Mouse (Mus musculus): ENCODE measurements around the gene Slc2a5.

The Slc2a5 gene

DNA sequence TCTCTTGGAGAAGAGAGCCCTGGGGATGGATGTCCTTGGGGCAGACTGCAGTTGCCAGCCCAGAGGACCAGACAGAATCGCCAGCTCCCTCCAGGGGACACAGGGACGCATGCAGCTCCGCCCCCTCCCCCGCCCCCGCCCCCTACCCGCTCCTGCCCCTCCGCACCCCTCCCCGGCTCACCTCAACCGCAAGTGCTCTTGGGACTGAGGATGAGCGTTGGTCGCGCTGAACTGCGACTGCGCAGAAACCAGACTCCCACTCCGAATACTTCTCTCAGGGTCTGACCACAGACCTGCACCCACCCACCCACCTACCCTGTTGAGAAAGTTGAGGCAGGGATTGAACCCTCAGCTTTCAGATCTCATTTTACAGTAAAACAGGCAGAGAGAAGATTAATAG lies at the start of gene Slc2a5:
TSS of gene Slc2a5 (plus strand) at position 229 of the 400 bp plus-strand sequence.
- no peak for DNase-seq (ENCODE audit: inconsistent age in 2 of 2, low spot score in 1 of 2)

- no peak for DNase-seq (ENCODE audit: inconsistent age in 2 of 2, low spot score in 1 of 2)
These were observed 48.9 kb upstream of the Slc2a5 start for GRCm38 (mm10) chr4:150070136-150070535.

GRCm38 (mm10) chr4:150072416-150073101 lies 46.5 kb upstream of the Slc2a5 start:
- DNase-seq (ENCODE audit: inconsistent age in 2 of 2, low spot score in 1 of 2) = no peak

GRCm38 (mm10) chr4:150073102-150073473 lies 46.0 kb upstream of the Slc2a5 start:
- DNase-seq (ENCODE audit: inconsistent age in 2 of 2, low spot score in 1 of 2) = peak; percentile 52 to 73

DNA sequence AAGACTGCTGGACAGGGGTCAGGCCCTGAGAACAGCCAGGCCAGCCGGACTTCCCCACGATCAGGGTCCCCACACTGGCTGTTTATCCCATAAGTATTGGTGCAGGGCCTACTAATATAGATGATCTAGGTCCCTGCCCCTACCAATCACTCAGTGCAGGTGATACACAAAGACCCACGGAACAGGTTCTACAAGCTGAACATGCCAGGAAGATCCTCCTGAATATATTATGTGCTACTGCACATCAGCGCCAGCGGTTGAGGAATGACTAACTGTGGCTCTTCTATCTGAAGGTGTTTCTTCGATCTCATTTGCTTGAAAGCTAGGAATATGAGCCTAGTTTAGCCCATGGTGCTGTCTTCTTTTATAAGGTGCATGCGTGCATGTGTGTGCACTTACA lies 43.7 kb upstream of the Slc2a5 start:
- no peak for DNase-seq (ENCODE audit: inconsistent age in 2 of 2, low spot score in 1 of 2)

DNA sequence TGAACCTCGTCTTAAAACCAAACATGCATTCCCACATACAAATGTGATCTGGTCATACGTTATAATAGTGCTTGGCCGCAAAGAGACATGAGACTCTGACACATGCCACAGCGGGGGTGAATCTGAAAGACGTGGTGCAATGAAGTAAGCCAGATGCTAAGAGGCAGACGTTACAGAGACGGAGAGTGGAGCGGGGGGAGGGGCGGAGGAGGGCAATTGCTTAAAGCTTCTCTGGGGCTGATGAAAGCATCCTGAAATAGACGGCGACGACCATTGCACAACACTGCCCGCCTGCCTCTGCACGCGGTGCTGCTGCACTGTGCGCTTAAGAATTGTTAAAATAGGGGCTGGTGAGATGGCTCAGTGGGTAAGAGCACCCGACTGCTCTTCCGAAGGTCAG lies 42.9 kb upstream of the Slc2a5 start:
- no peak for DNase-seq (ENCODE audit: inconsistent age in 2 of 2, low spot score in 1 of 2)

GRCm38 (mm10) chr4:150078646-150079045 lies 40.4 kb upstream of the Slc2a5 start:
- DNase-seq (ENCODE audit: inconsistent age in 2 of 2, low spot score in 1 of 2) = no peak

DNA sequence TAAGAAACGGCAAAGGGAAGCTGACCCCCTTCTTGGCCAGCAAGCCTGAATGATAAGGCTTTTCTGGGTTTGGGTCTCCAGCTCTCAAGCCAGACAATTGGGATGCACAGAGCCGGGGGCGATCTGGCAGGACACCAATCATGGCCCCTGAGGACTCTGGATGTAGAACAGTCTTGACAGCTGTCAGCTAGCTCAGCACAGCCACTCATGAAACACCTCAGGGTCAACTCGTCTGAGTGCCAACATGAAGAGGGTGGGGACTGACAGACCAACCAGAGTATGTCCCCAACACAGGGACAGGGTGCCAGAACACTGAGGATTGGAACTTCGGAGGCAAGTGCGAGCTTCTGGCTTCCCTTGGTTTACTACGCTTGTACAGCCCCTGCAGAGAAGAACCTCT lies 39.8 kb upstream of the Slc2a5 start:
- DNase-seq (ENCODE audit: inconsistent age in 2 of 2, low spot score in 1 of 2) = no peak

- no peak for DNase-seq (ENCODE audit: inconsistent age in 2 of 2, low spot score in 1 of 2)
These were observed 38.6 kb upstream of the Slc2a5 start for GRCm38 (mm10) chr4:150080330-150080967.

DNA sequence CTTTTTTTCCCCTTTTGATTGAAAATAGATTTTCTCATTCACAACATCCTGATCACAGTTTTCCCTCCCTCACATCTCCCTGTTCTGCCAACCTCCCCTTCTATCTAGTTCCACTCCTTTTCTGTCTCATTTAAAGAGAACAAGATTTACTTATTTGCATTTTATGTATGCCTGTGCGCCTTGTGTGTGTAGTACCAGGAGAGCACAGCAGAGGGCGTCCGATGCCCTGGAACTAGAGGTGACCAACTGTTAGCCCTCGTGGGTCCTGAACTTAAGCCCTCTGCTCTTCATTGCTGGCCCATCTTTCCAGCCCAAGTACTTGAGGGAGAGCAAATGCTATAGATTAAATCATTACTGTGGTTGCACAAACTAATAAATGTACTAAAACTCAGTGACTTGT lies 33.7 kb upstream of the Slc2a5 start:
- no peak for DNase-seq (ENCODE audit: inconsistent age in 2 of 2, low spot score in 1 of 2)

- DNase-seq (ENCODE audit: inconsistent age in 2 of 2, low spot score in 1 of 2) = no peak
These were observed 32.3 kb upstream of the Slc2a5 start for GRCm38 (mm10) chr4:150086841-150087160.

- DNase-seq (ENCODE audit: inconsistent age in 2 of 2, low spot score in 1 of 2) = peak; percentile 96 to 99
These were observed 31.8 kb upstream of the Slc2a5 start, which contains the start of gene Gpr157 for GRCm38 (mm10) chr4:150087161-150087889. Gpr157 (plus strand) TSS chr4:150087365.

- no peak for DNase-seq (ENCODE audit: inconsistent age in 2 of 2, low spot score in 1 of 2)
These were observed 31.1 kb upstream of the Slc2a5 start for GRCm38 (mm10) chr4:150087890-150088530.

- peak; percentile 26 to 44 for DNase-seq (ENCODE audit: inconsistent age in 2 of 2, low spot score in 1 of 2)
These were observed 30.0 kb upstream of the Slc2a5 start for GRCm38 (mm10) chr4:150089121-150089520.

- DNase-seq (ENCODE audit: inconsistent age in 2 of 2, low spot score in 1 of 2) = peak; percentile 40 to 72
These were observed 27.0 kb upstream of the Slc2a5 start for GRCm38 (mm10) chr4:150091887-150092582.

DNA sequence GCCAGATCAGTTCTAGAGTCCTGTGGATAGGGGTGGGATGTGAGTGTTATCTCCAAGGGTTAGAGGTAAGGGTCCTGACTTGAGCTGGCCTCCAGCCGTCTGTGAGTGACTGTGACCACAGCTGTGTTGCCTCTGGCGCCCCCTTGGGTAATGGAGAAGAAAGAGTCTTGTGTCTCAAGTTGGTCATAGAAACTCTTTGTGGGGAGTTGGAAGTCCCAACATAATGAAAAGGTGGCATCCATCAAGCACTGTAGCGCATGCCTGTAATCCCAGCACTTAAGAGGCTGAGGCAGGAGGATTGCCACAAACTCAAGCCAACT lies 26.5 kb upstream of the Slc2a5 start:
- peak in 1 of 2 experiments; percentile 38 for DNase-seq (ENCODE audit: inconsistent age in 2 of 2, low spot score in 1 of 2)

DNA sequence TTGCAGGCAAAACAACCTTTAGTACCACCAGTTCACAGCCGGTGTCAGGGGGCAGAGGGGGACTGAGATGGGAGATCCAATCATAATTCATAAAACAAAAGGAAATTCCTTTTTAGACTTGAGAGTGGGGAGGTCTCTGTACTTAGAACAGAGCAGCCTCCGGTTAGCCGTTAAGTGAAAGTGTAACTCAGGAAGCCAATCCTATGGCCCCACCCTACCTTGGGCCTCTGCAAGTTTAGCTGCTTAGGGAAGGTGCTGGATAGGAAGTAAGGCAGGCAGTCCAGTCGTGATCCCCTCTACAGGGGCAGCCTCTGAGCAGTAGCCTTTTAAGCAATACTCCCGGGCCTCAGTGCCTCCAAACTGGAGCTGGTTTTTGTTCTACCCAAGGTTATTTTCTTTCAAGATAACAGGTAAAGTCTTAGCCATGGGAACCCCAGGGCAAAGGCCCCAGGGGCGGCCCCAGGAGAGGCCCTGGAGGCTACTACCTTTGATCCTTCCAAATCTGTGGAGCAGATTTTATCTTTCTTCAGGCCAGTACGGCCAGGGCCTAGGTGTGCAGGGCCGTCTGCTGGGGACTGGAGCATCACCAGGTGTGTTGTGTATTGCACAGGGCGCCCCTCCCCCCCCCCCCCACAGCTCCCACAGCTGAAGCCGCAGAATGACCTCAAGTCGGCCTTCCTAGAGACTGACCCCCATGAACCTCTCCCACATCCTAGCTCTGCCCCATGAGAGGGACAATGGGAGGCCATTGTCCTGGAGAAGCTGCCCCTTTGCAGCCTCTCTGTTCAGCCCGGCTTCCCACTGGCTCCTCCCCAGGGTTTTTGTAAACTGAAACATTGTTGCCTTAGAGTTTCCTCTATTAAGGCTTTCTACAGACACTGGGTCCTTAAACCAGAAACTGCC lies 25.3 kb upstream of the Slc2a5 start:
- DNase-seq (ENCODE audit: inconsistent age in 2 of 2, low spot score in 1 of 2) = no peak

- no peak for DNase-seq (ENCODE audit: inconsistent age in 2 of 2, low spot score in 1 of 2)
These were observed 24.7 kb upstream of the Slc2a5 start for GRCm38 (mm10) chr4:150094463-150094789.

GRCm38 (mm10) chr4:150096309-150096708 lies 22.8 kb upstream of the Slc2a5 start:
- DNase-seq (ENCODE audit: inconsistent age in 2 of 2, low spot score in 1 of 2) = no peak

DNA sequence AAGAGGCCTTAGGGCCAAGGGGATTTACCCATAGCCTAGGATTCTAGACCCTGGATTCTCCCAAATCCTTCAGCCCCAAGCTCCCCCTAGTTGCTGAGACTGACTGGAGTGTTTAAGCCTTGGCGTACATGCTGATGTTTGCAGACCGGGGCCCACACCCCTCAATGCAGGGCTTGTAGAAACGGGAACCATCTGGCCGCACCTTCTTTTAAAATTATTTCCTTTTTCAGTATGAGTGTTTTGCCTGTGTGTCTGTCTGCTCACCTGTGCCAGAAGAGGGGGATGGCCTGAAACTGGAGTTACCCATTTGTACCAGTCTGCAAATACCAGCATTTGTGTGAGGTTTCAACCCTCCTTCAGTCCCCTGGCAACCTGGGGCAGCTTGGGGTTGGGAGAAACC lies 21.2 kb upstream of the Slc2a5 start:
- DNase-seq (ENCODE audit: inconsistent age in 2 of 2, low spot score in 1 of 2) = no peak

Data from adrenal gland, adult (tissue).